Mouse (Mus musculus) R1 (cell line): ENCODE measurements around the gene Nbas.

Source experiments
- DNase-seq: peaks from one replicate; pipeline ENCODE4 v3.0.0-alpha.2; 2018; ENCODE audit warnings: low read depth, low spot score

The Nbas gene

DNA sequence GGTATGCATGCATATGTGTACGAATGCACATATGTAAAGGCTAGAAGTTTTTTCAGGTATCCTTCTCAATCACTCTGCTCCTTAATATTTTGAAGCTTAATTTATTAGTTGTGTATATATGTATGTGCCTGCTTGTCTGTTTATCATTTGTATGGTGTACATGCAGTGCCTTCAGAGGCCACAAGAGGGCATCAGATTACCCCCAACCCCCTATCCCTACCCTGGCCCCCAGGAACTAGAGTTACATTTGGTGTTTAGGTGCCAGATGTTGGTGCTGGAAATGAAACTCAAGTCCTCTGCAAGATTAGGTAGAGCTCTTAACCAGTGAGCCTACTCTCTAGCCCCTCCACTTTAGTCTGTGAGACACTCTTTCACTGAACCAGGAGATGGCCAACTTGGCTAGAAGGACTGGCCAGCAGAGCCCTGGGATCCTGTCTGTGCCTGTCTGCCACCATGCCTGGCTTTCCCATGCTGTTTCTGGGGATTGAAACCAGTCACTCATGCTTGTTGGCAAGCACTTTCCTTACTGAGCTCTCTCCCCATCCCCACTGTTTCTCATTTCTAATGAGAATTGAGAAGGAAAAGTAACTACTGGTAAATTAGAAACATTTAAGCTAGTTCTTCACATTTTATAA, 263.9 kb downstream of the Nbas start:
- DNase-seq = peak; percentile 28

DNA sequence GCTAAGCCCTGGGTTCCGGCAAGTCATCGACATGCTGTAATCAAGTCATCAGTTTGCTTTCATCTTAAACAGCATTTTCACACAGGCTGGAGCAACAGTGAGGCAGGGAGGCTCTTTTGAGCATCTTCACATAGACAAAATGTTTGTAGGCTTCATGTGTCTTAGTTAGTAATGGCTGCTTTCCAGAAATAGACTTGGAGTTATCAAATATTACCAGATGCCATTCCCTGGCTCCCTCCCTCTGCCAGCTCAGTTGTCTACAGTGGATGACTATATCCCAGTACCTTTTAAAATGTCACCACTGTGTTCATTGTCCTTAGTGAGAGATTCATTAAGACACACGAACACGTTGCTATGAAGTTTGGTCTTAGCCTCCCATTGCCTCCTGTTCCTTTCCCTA, 270.2 kb downstream of the Nbas start:
- DNase-seq = no peak

DNA sequence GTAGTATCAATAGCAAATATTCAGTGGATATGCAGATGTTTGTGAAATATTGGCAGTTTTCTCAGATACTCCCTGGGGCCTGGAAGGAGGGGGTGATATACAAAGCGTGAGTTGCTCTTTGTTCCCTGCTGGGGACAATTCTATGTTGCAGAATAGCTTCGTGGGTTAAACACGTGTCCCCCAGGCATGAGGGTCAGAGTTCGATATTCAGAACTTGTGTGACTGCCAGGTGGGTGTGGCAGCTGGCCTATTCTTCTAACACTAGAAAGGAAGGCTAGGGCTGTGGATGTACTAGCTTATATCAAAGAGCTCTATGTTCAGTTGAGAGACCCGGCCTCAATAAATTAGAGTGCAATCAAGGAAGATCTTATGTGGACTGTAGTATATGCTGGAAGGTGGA, 274.9 kb downstream of the Nbas start:
- DNase-seq = no peak

DNA sequence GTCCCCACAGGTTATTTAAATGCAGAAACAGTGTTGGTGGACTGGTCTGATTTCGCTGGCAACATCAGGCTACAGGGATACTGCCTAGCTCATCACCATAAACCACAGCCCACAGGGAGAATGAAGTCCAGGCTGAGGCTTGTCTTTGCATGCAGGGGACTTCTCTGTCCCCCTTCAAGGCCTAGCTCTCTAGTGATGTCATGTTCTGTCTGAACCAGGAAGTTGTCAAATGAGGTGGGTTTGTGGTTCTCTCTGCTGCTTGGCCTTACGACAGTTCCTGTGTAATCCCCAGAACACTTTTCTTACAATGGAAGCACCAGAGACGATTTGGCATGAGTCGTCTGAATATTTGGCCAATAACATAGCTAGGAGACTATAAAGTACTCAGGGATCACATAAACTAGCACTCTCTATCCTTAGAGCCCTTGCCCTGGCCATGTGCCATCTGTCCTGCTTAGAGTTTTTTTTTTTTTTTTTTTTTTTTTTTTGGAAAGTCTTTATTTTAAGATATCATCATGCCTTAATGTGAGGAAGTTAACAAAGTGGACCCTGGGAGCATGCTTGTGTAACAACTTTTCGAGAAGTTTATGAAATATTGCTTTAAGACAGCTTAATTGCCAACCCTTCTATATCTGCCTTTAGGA, 294.8 kb downstream of the Nbas start:
- DNase-seq = no peak

DNA sequence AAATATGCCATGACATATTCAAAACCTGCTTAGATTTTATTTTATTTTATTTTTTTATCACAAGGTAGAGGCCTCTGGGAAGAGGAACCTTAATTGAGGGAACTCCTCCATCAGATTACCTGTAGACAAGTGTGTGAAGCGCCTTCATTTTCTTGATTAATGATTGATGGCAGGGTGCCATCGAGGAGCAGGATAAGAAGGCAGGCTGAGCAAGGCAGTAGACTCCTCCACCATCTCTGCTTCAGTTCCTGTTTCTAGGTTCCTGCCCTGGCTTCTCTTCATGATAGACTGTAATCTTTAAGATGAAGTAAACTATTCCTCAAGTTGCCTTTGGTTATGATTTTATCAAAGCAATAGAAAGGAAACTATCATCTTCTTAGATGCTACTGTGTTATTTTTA, 295.4 kb downstream of the Nbas start:
- DNase-seq = no peak

DNA sequence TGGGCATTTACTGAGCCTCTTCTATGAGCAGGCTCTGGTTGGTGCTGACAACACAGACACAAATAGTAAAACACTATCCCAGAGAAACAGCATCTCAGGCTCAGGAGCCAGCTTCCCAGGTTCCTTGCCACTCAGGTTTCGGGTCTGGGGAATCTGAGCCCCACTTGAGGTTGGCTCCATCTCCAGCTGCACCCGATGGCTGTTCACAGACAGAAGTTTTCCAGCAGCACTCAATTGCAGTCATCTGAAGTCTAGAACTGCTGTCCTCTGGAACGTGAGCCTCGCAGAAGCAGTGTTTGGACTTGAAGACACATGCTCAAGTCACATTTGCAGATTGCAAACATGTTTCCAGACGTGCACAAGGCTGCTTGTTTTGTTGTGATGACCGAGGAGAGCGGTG, 297.5 kb downstream of the Nbas start:
- DNase-seq = no peak

DNA sequence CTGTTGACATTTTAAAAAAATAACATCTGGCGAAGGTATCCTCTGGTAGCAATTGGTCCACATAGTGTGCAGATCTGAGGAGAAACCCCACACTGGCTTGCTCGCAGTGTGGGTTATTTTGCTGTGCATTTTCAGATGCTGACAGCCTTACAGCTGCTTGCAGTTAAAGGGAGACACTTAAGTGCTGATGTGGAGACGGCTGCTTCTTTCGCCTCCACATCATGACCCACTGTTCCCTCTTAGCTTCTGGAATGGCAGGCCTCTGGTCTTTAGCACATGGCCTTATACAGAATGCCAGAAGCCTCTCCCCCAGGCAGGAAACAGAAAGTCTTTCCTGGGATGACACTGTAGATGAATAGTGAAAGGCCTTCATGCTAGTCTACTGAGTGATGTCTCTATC, 306.2 kb downstream of the Nbas start:
- no peak for DNase-seq

DNA sequence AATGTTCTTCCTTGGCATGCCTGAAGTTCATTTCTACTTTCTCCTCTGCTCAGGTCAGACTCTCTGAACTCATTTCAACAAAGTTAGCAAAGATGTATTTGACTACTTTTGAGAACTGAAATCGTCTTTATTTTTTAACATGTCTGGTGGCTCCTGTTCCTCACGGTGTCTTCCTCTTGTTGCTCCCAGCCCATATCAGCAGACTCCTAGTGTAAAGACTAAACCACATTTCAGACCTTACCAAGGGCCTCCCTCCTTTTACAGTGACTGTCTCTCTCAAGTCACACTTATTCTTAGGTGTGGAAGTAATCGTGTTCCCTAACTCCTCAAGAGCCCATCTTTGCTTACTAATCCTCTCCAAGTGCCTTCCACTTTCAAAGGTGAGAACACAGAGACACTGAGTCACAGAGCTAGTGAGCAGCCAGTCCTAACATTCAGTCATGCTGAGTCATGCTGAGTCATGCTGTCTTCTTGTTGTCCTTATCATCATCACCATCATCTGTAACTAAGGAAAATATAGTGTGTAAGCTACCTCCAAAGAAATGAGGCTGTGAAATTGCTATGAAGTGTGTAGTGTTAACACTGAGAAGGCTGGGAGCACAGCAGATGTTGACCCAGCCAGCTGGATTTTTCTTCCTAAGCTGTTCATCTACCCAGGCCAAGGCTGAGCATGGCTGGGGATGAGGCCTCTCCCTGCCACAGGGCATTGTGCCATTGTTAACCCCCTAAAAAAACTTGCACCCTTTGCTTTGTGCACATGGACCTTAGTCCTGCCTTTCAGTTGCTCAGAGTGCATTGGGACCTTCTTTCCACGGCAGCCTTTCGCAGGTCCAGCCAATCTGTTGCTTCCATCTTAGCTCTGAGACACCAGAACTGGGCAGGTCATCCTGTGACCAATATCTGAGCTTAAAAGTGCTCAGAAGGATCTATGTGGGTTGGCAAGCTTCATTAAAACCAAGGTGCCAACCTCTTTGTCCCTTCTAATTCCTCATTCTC, 307.0 kb downstream of the Nbas start:
- no peak for DNase-seq

DNA sequence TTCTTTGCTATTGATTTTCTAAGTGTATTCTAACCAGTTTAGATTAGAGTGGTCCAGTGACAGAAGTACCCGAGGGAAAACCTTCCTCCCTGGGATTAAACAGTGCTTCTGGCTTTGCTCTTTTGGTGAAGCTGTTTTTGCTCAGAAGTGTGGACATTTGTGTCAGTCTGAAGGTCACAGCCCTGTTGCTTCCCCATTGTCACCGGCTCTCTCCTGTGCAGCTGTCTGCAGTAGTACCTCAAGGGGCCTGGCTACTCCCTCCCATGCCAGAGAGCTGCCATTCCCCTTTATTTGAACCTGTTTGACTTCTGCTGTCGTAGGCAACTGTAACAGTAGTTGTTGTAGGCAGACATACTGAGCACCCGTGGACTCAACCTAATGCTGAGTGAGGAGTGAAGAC, 307.8 kb downstream of the Nbas start:
- no peak for DNase-seq

DNA sequence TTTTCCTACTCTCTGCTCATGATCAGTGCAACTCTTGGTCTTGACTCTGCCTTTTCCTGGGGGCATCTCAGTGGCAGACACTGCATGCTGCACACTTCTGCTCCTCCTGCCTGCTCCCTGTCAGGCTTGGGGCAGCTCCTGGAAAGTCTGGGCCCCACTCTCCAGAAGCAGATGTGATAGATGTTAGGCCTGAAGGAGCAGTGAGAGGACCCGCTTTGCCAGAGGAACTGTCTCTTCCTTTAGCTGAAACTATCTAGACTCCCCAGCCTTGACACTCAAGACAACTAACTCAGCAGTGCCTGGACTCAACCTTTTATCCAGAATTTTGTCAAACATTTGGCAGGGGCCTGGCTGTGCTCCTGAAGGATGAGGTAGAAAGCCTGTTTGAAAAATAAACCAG, 311.9 kb downstream of the Nbas start:
- DNase-seq = no peak

DNA sequence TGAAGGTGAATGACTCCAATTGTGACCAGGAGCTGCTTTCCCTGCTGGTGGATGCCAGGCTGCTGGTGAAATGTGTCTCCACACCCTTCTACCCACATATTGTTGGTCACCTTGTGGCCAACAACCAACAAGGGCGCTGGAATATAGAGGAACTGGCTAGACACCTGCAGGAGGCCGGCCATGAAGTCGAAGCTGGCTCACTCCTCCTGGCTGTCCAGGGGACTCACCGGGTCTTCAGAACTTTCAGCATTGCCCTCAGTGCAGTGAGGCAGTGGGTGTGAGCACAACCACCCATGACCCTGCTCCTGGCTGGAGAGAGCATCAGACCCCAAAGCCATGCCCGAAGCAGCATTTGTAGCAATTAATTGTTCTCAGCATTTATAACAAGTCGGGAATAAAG, 314.5 kb downstream of the Nbas start:
- no peak for DNase-seq

DNA sequence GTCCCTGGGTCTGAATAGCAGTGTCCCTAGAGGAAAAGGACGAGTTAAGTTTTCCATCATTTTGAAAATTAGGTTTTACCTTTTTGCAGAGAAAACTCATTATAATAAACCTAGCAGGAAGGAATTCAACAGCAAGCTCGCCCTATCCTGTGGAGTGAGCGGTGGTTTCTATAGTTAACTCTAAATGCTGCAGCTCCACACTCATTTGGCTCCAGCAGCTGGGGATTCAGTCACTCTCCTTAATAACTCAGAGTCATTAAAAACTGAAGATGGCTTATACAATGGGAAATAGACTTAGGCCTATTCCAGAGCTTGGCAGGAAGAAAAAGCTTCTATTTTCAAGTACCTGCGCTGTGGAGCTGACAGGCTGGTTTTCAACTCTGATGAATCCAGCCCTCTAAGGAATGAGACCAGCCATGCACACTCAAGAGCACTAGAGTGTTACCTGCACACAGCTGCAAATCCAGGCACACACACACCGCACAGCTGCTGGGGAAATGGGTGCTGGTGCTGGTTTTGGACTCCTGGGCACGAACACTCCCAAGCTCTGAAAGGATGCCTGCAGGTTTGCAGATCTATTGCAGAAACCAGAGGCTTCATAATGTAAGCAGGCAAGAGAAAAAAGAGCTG, 316.7 kb downstream of the Nbas start:
- DNase-seq = no peak

DNA sequence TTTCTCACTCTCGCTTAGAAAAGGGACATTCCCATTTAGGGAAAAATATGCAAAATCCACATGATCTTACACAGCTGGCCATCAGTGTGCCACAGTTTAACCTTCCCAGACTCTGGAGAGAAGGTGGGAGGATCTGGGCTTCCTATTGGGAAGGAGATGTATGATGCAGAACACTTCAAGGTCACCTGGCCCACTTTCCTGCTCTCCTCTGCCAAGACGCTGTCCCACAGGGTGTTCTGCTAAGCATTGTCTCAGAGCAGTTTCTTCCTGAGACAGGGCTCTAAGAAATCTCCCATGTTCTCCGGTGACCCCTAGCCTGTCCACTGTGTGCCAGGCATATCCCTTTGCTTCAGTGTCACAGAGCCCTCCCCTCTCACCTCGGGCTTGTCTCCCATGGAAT, 318.7 kb downstream of the Nbas start:
- no peak for DNase-seq

DNA sequence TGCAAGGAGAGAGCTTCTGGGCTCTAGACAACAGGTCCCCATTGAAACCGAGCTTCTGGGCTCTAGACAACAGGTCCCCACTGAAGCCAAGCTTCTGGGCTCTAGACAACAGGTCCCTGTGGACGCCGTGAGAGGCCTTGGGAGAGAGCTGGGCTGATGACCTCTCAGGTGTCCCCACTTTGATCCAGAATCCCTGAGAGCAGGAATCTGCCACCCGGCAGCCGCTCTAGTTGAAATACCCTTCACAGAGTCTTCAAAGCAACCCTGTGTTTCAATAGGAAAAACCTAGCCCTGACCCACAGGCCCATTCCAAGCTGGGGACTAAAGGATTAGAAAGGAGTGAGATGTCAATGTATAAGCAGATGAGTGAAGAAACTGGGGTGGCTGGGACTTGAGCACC, 320.1 kb downstream of the Nbas start:
- DNase-seq = no peak

DNA sequence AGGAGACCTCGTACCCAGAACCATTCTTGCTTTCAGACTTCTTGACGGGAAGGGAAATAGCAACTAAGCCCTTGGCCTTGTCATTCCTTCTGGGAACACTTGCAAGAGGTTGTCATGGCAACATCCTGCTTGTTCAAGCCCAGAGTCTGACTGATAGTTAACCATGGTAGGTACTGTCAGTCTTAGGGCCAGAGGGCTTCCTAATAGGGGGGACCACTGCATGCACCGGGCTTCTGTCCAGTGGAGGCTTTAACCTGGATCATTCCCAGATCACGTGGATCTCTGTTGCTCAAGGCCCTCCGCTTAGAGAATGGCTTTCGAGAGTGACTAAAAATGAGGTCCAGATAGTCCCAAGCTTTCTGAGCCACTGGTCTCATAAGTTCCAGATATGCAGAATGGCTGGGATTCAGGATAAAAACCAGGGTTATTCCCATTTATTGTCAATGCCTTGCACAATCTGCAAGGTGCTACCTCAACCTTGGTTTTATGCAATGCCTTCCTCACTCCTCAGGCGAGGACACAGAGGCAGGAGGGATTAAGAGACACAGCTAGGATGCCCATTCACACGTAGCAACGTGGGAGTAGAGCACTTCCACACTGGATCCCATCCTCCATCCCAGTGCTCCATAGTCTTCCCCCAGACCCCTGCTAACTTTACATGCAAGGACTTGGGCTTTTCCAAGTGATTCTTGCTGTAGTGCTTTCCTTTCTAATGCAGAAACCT, 326.0 kb downstream of the Nbas start:
- DNase-seq = peak; percentile 29

DNA sequence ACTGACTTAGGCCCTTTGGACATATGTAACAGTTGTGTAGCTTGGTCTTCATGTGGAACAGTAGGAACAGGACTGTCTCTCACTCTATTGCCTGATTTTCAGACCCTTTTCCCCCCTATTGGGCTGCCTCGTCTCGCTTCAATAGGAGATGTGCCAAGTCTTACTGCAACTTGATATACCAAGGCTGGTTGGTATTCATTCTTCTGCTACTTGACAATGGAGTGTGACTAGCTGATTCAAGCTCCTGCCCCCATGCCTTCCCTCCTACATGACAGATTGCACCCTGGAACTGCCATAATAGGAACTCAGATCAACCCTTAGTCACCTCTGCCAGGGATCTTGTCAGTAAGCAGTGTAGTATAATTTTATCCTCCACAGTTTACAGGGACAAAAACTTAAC, 328.1 kb downstream of the Nbas start:
- DNase-seq = no peak

DNA sequence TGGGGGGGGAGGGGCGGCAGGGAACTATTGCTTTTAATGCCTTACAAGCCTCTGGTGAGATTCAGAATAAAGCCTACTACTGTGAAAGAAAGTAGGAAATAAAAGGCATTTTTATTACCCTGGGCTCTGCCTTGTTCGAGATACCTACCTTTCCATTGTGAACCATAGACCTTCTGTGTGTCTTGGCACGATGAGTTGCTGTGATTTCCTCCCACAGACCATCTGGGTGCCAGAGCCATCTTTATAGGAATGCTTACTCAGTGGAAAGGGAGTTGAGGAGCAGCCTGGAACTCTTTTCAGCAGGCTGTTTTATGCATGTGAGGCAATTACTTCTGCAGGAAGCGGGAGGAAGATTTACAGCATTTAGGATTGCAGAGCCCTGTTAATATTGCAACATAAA, 329.6 kb downstream of the Nbas start:
- DNase-seq = peak; percentile 23

DNA sequence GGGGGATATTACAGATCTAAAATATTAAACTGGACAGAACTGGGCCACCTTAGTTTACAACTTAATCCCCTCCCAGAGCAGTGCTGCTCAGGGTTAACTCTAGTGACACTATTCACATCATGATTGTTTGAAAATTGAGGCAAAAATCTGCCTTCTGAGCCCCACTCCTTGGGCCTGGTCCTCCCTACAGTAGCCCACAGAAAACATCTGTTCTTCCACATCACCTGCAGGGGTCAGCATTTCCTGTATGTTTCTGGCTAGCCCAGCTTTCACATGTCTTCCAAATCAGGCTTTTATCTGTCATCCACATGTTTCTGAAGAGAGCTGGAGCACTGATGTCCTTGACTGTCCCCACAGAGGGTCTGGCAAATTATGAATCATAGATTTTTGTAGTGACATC, 333.5 kb downstream of the Nbas start:
- DNase-seq = peak; percentile 35

DNA sequence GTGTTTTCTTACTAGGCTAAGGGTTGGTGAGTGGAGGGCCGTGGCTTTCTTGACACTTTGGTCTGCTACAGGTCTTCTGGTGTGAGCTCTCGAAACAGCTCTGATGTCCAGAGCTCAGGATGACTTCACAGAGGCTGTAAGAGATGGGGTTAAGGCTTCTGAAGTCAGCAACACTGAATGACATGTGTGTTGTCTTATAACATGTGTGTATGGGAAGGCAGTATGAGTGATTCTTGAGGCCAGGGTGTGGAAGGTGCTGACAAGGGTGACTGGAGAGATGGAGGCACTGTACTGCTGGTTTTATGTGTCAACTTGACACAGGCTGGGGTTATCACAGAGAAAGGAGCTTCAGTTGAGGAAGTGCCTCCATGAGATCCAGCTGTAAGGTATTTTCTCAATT, 338.1 kb downstream of the Nbas start:
- DNase-seq = no peak

DNA sequence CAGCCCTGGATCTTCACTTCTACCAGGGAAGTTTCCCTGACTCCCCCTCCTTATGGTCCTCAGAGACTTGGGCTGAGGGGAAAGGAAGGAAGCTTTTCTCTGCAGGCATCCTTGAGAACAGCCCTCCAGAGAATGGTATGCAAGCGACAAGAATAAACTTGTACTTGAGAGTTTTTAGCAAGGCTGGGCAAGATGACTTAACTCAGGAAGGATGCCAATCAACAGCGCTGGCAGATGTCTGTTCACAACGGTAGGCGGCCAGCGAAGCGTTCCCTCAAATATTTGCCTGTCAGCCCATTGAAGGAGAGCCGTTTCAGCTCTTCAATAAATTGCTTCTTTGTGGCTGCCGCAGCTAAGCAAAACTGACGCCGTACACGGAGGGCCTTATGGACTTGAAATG, 340.1 kb downstream of the Nbas start:
- DNase-seq = no peak

DNA sequence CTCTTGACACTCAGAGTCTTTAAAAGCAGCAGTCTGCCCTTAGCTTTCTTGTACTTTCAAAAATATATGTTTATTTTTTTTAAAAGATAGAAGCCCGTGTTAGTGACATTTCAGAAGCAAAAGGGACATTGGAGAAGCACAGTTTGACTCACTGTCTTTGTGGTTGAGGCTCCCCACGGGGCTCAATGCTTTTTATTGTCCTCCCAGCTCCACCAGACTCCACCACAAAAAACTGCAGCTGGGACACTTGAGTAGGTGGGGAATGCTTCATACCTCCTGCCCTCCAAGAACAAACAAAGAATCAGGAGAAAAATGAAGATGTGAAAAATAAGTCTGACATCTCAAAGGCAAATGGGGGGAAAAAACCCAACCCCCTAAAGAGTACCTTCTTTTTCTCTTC, 344.1 kb downstream of the Nbas start:
- peak; percentile 5 for DNase-seq

DNA sequence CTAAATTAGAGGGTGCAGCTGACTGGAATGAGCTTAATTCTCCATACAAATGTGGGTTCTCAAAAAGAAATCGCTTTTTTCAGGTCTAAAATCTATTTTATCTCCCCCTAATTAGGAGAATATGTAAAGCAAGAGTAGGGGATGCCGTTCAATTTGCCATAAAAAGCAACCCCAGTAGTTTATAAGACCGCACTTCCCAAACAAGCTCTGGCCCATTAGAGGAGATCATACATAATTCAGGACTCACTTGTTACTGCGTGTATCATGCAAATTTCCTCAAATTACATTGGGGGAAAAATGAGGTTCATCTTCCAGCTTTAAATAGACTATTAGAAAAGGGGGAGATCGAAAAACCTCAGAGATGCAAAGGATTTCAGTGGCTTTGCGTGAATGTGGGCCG, 346.7 kb downstream of the Nbas start:
- no peak for DNase-seq
